Mouse (Mus musculus) heart, adult 8-10 months (tissue): Measurements from ENCODE around the gene Rnf103. TPM values are rescaled to one million over a fixed set of nuclear protein-coding genes. Genes with fewer than 3 reads are reported as not detected.
A peak's percentile ranks its signal among the peaks of the same experiment; 100 is the strongest.

Experiments
- DNase-seq: peaks from one replicate; pipeline ENCODE4 v3.0.0; 2022; ENCODE audit warnings: low spot score
- total RNA-seq, 4 experiments: library from RNA; stranded (reverse); gene quantifications; 2 replicates each; pipeline ENCODE4 v1.2.4; 2022

Rnf103 gene
- total RNA-seq, 4 experiments from 2014 or later: 21.9 to 24.4 (median 22.7) TPM

DNA sequence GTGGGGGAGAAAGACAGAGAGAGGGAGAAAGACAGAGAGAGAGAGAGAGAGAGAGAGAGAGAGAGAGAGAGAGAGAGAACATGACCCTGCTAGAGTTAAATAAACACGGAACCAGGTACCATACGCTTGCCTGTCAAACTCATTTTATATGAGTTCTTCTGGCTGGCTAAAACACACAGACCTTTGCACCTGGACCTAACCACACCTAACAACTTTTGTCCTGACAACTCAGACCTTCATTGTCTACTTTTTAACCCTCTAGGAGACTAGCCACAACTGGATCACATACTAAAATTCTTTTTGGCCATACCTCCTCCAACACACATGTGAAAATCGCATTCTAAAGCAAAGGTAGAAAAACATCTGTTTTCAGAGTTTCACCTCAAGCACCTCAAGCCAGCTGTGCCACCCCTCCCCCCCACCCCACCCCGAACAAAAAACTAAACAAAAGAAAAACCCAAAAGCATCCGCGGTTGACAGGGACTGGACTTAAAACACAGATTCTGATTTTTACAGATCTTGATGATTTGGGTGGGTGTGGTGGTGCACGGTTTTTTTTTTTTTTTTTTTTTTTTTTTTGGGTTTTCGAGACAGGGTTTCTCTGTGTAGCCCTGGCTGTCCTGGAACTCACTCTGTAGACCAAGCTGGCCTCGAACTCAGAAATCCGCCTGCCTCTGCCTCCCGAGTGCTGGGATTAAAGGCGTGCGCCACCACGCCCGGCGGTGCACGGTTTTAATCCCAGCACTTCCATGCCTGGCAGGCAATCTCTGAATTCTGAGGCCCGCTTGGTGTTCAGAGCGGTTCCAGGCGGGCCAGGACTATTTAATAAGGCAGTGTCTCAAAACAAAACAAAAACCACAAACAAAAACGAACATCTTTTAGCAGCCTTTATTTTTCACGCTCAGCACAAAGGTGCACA, 679 bp upstream of the Rnf103 start:
- DNase-seq: no peak

DNA sequence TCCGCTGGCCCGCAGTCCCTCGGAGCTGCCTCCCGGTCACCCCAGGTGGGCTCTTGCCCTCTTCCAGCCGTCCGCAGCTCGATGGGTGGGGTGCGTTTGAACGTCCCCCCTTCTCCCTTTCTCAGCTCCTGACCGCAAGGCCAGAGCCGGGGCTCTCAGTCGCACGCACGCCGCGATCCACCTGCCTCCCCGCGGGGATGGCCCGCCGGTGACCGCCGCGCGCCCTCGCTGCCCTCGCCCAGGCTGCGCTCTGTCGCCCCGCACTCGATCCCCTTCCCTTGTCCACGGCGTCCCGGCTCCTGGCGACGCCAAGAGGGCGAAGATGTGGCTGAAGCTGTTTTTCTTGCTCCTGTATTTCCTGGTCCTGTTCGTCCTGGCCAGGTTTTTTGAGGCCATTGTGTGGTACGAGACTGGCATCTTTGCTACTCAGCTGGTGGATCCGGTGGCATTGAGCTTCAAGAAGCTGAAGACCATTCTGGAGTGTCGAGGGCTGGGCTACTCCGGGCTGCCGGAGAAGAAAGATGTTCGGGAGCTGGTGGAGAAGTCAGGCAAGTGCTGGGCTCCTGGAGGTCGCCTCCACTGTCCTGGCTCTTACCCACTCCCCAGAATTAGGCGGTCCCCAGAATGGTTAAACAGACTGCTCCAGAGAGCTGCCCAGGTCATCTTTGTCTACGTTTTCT, 787 bp downstream of the Rnf103 start:
- DNase-seq: peak; percentile 38

DNA sequence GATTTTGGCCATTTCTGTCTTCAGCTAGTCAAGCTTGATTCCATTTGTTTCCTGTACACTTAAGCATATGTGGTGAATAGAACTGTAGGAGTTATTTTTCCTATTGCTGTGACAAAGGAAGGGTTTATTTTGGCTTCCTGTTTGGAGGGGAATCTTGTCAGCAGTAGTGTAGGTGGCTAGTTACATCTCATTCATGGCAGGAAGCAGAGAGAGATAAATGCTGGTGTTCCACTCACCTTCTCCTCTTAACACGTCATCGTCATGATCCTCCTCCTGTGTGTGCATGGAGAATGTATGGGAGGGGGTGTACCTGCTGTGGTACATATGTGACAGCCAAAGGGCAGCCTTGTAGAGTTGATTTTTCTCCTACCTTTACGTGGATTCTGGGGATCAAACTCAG, 6.9 kb downstream of the Rnf103 start:
- DNase-seq: no peak

DNA sequence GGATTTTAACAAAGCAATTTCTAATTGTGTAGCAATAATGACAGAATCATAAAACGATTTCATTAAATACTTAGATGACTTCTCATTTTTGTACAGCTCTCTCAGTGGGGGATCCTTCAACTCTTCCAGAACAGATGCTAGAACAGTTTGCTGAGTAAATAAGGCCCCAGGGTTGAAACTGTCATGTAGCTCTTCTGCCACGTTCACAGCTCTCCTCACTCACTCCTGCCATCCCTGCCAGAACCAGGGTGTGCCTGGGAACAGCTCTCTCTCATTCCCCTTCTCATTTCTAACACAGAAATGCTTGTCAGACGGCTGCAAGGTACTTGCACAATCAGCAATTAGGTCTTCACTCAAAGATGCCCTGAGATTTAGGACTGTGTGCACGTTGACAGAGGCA, 9.3 kb downstream of the Rnf103 start:
- no peak for DNase-seq

DNA sequence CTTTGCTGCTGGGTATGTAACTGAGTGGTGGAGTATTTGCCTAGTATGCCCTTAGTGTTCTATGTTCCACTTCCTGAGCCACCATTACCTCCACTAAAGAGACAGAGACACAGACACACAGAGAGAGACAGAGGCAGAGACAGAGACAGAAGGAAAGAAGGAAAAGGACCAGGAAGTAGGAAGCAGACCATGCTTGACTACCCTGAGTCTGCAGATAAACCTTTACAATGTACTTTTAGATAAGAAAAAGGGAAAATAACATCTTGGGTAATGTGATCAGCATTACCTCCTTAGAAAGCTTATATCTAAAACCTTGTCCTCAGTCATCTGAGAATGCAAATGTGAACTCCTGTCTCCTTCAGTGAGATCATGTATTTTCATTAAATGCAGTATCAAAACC, 10.0 kb downstream of the Rnf103 start:
- no peak for DNase-seq

DNA sequence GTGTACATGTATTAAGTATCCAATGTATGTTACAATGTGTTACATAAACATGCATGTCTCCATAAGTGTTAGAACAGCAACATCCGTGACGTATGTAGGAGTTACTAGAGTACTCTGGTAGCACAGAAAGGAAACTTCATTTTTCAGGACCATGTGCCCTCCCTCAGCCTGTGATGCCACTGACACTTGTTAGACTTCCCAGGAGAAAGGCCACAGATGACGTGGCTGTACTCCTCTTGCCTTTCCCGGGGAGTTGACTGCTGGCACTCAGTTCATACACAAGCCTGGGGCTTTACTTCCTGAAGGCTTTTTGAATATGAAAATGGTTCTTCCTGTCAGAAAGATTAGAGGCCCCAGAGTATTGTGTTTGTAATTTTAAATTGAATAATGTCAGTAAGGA, 10.4 kb downstream of the Rnf103 start:
- DNase-seq: no peak

DNA sequence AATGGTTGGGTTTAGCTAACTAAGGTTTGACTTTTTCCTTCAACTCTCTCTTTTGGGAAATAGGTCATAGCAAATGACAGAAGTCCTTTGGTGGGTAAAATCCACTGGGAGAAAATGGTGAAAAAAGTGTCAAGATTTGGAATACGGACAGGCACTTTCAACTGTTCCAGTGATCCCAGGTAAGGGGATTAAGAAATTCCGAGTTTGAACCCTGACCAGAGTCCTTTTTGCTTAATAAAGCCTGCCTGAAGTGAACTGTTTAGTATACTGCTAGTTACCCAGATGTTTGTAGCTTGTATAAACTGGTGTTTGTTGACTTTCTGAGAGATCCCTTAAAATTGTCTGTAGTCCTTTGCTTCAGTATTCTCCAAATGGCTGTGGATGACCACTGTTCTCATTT, 12.0 kb downstream of the Rnf103 start:
- no peak for DNase-seq

DNA sequence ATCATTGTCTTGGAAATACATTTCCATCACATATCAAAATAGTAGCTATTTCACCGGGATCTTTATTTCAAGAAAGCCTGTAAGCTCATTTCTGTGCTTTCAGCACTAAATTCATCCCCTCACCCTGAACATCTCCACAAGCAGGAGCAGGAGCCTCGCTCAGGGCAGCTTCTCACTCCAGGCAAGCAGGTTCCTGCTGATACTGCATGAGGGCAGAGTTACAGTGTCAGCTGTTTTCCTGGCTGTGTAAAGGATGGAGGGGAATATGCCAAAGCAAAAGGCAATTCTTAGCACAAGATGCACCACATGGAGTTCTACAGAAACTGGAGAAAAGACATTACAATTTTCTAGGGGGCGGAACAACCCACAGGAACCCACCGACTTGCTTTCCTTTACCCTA, 25.8 kb downstream of the Rnf103 start:
- DNase-seq: no peak

DNA sequence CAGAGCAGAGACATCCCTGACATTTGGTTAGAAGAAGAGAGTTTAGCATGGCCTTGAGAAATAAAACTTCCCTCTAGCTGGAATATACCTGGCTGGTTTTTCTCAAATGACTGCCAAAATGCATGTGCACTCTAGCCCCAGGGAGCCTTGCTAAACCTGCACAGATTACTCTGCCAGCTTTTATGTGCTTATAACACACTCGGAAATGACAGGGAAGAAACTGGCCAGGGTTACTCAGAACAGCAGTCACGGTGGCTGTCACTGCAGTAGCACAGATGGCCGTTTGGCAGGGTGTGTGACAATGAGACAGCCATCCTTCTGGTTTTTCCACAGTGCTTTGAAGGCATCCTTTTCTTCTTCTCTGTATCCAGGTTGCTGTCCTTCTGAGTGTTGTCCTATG, 31.9 kb downstream of the Rnf103 start:
- DNase-seq: no peak

DNA sequence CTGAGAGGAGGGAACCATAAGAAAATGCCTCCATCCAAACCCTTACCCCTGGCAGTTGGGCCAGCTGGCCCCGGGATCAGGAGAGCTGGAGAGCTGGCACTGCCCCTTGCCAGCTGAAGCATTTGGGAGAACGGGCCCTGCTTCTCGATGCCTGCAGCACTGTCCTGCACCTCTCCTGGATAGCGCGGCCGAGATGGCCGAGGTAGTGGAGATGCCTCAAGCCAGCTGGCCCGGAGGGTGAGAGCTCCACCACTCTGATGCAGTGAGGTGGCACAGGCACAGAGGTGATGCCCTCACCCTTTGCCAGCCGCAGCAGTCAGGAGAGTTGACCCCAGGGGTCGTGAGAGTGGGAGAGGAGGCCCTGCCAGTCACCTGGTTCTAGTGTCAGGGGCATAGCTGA, 33.4 kb downstream of the Rnf103 start:
- no peak for DNase-seq

DNA sequence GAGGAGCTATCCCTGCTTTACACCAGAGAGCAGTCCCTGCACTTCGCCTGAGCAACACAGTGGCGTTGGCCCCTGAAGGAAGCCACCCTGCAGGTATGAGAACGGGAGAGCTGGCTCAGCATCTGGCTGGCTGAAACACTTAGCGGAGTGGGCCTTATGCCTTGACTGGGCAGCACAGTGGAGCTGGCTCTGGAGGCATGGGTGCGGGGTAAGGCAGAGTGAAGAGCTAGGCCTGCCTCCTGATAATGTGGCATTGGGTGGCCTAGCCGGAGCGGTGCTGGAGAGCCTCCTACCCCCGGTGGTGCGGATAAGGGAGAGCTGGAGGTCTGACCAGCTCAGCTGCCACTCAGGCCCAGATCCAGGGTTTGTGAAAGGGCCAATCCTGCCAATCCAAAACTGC, 34.1 kb downstream of the Rnf103 start:
- DNase-seq: no peak

DNA sequence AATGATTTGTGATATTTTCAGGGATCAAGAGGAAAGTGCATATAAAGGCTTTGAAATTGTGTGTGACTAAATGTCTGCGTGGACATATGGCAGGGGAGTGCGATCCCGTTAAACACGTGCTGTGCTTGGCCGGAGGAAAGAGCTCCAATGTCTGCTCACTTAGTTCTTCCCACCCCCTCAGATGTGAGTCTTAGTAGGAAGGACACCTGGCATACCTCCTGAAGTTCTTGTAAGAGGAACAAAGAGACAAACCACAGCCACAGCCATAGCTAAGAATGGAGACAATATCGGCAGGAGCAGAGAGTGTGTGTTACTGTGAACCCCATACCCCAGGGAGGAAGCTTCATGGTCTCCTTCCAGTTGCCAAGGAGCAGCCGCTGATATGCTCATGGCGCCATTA, 36.5 kb downstream of the Rnf103 start:
- DNase-seq: no peak

DNA sequence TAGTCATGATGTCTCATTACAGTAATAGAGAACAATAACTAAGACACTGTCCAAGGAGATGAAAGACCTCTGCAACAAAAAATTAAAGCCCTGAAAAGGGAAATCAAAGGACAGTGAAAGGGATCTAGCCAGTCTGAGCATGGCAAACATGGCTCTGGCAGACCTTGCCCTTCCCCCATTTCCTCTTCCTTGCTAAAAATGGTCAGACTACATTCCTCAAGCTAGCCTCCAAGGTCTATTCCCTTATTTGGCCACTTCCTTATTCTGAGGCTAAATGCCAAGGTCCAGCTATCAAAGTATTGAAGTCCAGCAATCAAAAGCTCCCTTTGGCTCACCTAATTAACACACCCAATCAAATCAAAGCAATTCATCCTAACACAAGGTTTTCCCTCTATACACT, 43.6 kb downstream of the Rnf103 start:
- DNase-seq: no peak

DNA sequence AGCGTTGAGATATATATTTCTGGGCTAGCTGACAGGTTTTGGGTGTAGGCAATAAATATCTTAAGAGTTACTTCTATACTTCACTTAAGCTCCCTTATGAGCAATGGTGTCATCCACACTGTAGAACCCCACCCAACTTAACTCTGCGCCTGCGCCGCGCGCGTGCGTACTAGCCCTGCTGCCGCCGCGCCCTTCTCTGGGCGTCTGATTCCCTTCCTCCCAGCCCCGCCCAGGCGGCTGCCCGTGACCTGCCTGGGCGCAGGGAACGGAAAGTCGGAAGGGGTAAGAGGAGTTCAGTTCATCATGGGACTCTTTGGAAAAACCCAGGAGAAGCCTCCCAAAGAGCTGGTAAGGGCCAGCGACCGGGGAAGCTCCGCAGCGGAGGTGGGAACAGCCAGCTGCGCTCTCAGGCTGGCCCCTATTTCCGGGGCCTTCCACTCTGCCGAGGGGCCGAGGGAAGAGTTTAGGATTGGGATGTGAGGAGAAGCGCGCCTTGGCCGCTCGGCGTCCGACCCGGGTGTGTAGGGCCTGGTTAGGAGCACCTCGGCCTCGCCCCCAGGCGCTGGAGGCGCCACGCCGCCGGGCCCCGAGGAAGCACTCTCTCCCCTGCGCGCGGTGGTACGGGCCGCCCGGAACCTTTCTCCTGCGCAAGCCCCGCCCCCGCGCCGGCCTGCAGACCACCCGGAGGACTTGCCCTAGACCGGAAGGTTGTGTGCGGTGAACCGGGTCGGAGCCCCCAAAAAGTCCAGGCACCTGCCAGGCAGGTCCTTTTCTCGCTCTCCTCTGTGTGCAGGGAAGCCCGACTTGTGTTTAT, 50.2 kb downstream of the Rnf103 start, which contains the start of gene Chmp3:
Gene Chmp3, plus strand, starts transcription at position 112 of the 814 bp plus-strand sequence.
- DNase-seq: peak; percentile 98

DNA sequence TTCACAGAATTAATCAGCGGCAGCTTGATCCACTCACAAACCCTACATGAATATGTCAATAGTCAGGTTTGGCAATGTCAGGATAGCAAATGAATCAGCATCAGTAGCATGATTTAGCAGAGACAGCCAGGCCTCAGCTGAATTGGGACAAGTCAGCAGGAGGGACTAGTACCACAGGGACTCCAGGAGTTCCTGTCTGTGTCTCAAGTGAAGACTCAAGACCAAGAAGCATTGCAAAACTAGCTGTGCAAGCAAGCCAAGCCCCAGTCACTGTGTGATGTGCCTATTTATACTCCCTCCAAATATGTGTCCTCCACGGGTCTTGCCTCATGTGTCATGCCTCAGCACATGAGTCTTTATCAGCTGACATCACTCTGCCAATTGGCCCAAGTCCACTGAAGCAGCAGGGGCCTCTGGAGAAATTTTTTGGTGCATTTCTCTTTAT, 61.8 kb downstream of the Rnf103 start:
- DNase-seq: peak; percentile 26

DNA sequence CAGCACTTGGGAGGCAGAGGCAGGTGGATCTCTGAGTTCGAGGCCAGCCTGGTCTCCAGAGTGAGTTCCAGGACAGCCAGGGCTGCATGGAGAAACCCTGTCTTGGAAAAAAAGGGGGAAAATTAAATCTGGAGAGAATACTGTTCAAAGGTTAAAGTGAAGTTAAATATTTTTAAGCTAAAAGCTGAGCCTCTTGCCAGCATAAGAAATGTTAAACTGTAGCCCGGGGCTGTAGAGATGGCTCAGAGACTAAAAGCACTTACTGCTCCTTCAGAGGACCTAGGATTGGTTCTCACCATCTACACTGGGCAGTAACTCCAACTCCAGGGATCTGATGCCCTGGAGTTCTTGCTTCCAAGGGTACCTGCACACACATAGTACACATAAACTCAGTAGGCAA, 63.1 kb downstream of the Rnf103 start:
- no peak for DNase-seq

Other genes with a start within 250 kb of the Rnf103 start
- 10 to 100 TPM; 49.5 to 61.3 (median 54.1) TPM for gene Krcc1, start 222.2 kb upstream of the Rnf103 start, total RNA-seq
- 100 to 1,000 TPM; 345 to 402 (median 349) TPM for gene Smyd1, start 171.7 kb upstream of the Rnf103 start, total RNA-seq
- under 1 TPM in 2 of 4 experiments, not detected in 2; 0.17 to 0.19 TPM for gene Cd8b1, start 171.1 kb upstream of the Rnf103 start, total RNA-seq
- gene Cd8a, start 120.5 kb upstream of the Rnf103 start, total RNA-seq: under 1 TPM; 0.08 to 0.22 (median 0.15) TPM
- 10 to 100 TPM; 74.5 to 77.5 (median 77.2) TPM for gene Rmnd5a, start 53.3 kb upstream of the Rnf103 start, total RNA-seq
- gene Chmp3, start 49.9 kb downstream of the Rnf103 start, total RNA-seq: 10 to 100 TPM; 48.0 to 79.1 (median 59.2) TPM
- 10 to 100 TPM; 17.4 to 19.9 (median 19.0) TPM for gene Kdm3a, start 139.1 kb downstream of the Rnf103 start, total RNA-seq
- 10 to 100 TPM; 16.2 to 20.0 (median 18.0) TPM for gene Reep1, start 213.7 kb downstream of the Rnf103 start, total RNA-seq